Mouse (Mus musculus) lung, adult 2 months (tissue): ENCODE results near the gene 1700025F22Rik.

ENCODE experiments used
- CTCF ChIP-seq: fragments of 200-500 bp; IDR thresholded peaks from 2 replicates; pipeline ENCODE4 v1.5.1; 2011; ENCODE audit warnings: mild to moderate bottlenecking, low read length, control low read depth; ENCODE audit not compliant: insufficient read depth
- POLR2A ChIP-seq: fragments of 200-500 bp; IDR thresholded peaks from 2 replicates; pipeline ENCODE4 v1.6.1; 2011; ENCODE audit warnings: low read depth, mild to moderate bottlenecking, control low read depth, low read length, borderline replicate concordance; ENCODE audit errors: extremely low read depth

GRCm38 (mm10) chr19:11134852-11135251 lies 30.3 kb downstream of the 1700025F22Rik start:
- no peak for TF ChIP-seq CTCF
- TF ChIP-seq POLR2A = no peak
